Mouse (Mus musculus) lung, adult 2 months (tissue): ENCODE results near the gene Elmo3. TPM values are rescaled to one million over a fixed set of nuclear protein-coding genes. Genes with fewer than 3 reads are reported as not detected.
"Not testable (repeated sequence)": the region's sequence is repeated elsewhere in the genome, so short reads cannot be mapped to it uniquely, and the experiment has no call there.

Experiments used
- DNase-seq: peaks from one replicate; pipeline ENCODE4 v3.0.0; 2022
- H3K4me1 ChIP-seq: fragments of 200-500 bp; 2 replicates; pipeline ENCODE4 v1.6.1; 2011; ENCODE audit warnings: low read length; ENCODE audit not compliant: control insufficient read depth, insufficient read depth
- H3K4me3 ChIP-seq: fragments of 200-500 bp; replicated peaks from 2 replicates; pipeline ENCODE3; 2011; ENCODE audit warnings: low read depth, mild to moderate bottlenecking, control low read depth, low read length; ENCODE audit errors: extremely low read depth
- CTCF ChIP-seq: fragments of 200-500 bp; IDR thresholded peaks from 2 replicates; pipeline ENCODE4 v1.5.1; 2011; ENCODE audit warnings: mild to moderate bottlenecking, low read length, control low read depth; ENCODE audit not compliant: insufficient read depth
- POLR2A ChIP-seq: fragments of 200-500 bp; IDR thresholded peaks from 2 replicates; pipeline ENCODE4 v1.6.1; 2011; ENCODE audit warnings: low read depth, mild to moderate bottlenecking, control low read depth, low read length, borderline replicate concordance; ENCODE audit errors: extremely low read depth
- WGBS: fragments of 180-500 bp; shearing (Covaris S2); methylation state at CpG from one replicate; pipeline ENCODE4 v1.1.7; 2018; 5-methylcytosine and 5-hydroxymethylcytosine counted together
- polyA plus RNA-seq: library from polyadenylated mRNA; depleted of rRNA; stranded (reverse); fragments of >200 nt; gene quantifications from 2 replicates; pipeline ENCODE4 v1.2.3, GENCODE M21; 2012

Elmo3 gene
- polyA plus RNA-seq, 1 experiment = 50.3 TPM

GRCm38 (mm10) chr8:105288958-105289732 is 16.3 kb upstream of the Elmo3 start:
- DNase-seq = peak; percentile 90
- under 1% methylated on average over 53 of the region's 53 CpGs for WGBS
- Histone ChIP-seq H3K4me3 (peak overlapping the region; percentile 75), H3K4me1 (peaks cover 11% of the 10 kb centered on the region)
- TF ChIP-seq POLR2A (peak; percentile 17; the same call in 1 of the 2 replicates), CTCF (no peak)

DNA sequence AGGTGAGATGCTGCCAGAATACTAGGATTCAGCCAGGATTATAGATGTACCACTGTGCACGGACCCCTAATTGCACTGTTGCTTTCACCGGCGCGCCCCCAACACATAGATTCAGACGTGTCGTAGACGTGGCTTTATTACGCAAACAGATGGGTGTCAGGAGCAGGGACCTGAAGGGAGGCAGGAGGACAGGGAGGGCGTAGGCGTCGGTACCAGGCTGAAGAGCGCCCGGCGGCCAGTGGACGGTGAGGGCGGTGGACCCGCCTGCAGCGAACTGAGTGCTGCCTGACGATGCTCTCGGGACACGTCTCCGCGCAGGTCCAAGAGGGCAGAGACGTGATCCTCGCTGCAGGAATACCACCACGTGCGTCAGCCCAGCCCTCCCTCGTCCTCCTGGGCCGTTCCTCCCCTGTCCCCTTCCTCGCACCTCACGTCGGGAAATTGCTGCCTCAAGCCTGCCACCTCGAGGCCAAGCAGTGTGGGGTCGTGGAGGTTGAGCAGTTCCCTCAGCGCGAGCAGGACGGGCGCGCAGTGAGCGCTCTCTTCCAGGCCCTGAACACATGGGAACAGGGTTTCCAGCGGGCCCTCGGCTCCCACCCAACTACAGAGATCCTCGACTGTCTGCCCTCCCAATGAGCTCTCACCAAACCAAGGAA is 15.5 kb upstream of the Elmo3 start, which contains the start of gene 4931428F04Rik:
TSS of gene 4931428F04Rik (minus strand) at position 60 of the 656 bp plus-strand sequence.
- TF ChIP-seq CTCF (no peak; the same call in 1 of the 2 replicates), POLR2A (no peak)
- Histone ChIP-seq H3K4me3 (peak within 1 kb of the TSS; percentile 75), H3K4me1 (peaks cover 12% of the 10 kb centered on the region)
- WGBS = 8% methylated on average over 43 of the region's 43 CpGs
- DNase-seq = peak; percentile 36

- TF ChIP-seq CTCF (peak; percentile 94), POLR2A (no peak)
- DNase-seq = peak; percentile 89
- H3K4me1 ChIP-seq = peaks cover 15% of the 10 kb centered on the region
- WGBS = 28% methylated on average over 31 of the region's 31 CpGs
- H3K4me3 ChIP-seq = no peak overlapping the region
Measured at GRCm38 (mm10) chr8:105290554-105291314, 14.7 kb upstream of the Elmo3 start.

DNA sequence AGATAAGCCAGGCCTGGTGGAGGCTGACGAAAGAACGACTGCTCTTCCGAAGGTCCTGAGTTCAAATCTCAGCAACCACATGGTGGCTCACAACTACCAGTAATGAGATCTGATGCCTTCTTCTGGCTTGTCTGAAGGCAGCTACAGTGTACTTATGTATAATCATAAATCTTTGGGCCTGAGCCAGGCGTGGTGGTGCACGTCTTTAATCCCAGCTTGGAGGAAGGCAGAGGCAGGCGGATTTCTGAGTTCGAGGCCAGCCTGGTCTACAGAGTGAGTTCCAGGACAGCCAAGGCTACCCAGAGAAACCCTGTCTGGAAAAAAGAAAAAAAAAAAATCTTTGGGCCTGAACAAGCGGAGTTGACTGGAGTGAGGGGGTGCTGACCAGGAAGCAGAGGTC is 14.0 kb upstream of the Elmo3 start:
- peaks cover 15% of the 10 kb centered on the region for H3K4me1 ChIP-seq
- not testable (repeated sequence) for DNase-seq, H3K4me3 ChIP-seq
- WGBS = 75% methylated on average over 8 of the region's 8 CpGs

GRCm38 (mm10) chr8:105291802-105292201 is 13.6 kb upstream of the Elmo3 start:
- 64% methylated on average over 3 of the region's 3 CpGs for WGBS
- not testable (repeated sequence) for DNase-seq, H3K4me3 ChIP-seq
- peaks cover 15% of the 10 kb centered on the region for H3K4me1 ChIP-seq

DNA sequence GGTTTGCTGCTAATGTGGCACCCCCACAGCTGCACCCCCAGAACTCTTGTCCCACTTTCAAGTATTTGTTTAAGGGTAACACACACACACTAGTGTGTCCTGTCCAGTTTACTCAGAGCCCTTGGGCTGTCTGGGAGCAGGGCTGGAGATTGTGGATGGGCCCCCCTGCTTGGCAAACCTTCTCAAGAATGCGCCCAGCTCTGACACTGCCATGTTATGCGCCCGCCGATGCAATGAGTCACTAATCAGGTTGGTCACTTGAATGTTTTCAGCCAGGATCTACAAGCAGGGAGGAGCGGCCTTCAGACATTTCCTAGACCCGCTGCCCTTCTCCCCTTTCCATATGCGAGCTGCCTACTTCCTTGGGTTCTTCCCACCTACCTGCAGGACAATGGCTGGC is 12.9 kb upstream of the Elmo3 start:
- 65% methylated on average over 7 of the region's 7 CpGs for WGBS
- no peak for DNase-seq
- Histone ChIP-seq H3K4me1 (peaks cover 19% of the 10 kb centered on the region), H3K4me3 (no peak overlapping the region)
- TF ChIP-seq CTCF = no peak
- TF ChIP-seq POLR2A = no peak

GRCm38 (mm10) chr8:105293405-105293804 is 12.0 kb upstream of the Elmo3 start:
- no peak for DNase-seq
- no peak overlapping the region for H3K4me3 ChIP-seq
- no peak for TF ChIP-seq POLR2A
- no peak for TF ChIP-seq CTCF
- peaks cover 23% of the 10 kb centered on the region for H3K4me1 ChIP-seq
- 77% methylated on average over 19 of the region's 19 CpGs for WGBS

GRCm38 (mm10) chr8:105294776-105295175 is 10.6 kb upstream of the Elmo3 start:
- no peak for TF ChIP-seq POLR2A
- peaks cover 27% of the 10 kb centered on the region for H3K4me1 ChIP-seq
- H3K4me3 ChIP-seq = peak overlapping the region; percentile 70
- 56% methylated on average over 9 of the region's 9 CpGs for WGBS
- DNase-seq = no peak

DNA sequence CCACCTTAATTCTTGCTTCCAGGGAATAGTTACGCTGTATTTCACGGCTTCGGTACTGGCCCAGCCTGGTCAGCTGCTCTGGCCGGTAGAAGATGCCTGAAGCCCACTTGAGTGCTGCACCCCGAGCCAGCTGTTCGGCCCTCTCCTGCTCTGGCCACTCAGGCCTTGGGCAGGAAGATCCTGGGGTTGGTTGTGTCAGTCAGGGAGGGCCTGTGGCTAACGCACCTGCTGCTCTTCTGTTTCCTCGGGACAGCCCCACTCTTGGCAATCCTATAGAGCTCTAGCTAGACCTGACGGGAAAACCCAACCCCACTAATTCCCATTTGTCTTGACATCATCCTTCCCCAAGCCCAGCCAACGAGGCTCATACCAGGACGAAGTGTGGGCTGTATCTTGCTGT is 10.1 kb upstream of the Elmo3 start:
- no peak for TF ChIP-seq POLR2A
- TF ChIP-seq CTCF = no peak
- Histone ChIP-seq H3K4me3 (peak overlapping the region; percentile 70), H3K4me1 (peaks cover 23% of the 10 kb centered on the region)
- 36% methylated on average over 11 of the region's 11 CpGs for WGBS
- DNase-seq = no peak
